Mouse (Mus musculus): ENCODE data around the gene Atxn1.

Atxn1 gene

GRCm38 (mm10) chr13:45537110-45537509 lies 427.7 kb downstream of the Atxn1 start:
- no peak for DNase-seq (ENCODE audit: low read depth in 1 of 2, low spot score in 2 of 2)

GRCm38 (mm10) chr13:45535731-45536453 lies 428.9 kb downstream of the Atxn1 start:
- DNase-seq (ENCODE audit: low read depth in 1 of 2, low spot score in 2 of 2) = no peak

- DNase-seq (ENCODE audit: low read depth in 1 of 2, low spot score in 2 of 2) = no peak
Measured at GRCm38 (mm10) chr13:45530754-45531153, 434.1 kb downstream of the Atxn1 start.

GRCm38 (mm10) chr13:45528787-45529186 lies 436.0 kb downstream of the Atxn1 start:
- DNase-seq (ENCODE audit: low read depth in 1 of 2, low spot score in 2 of 2) = no peak

- DNase-seq (ENCODE audit: low read depth in 1 of 2, low spot score in 2 of 2) = no peak
Measured at GRCm38 (mm10) chr13:45527232-45527964, 437.4 kb downstream of the Atxn1 start.

GRCm38 (mm10) chr13:45526230-45526629 lies 438.6 kb downstream of the Atxn1 start:
- DNase-seq (ENCODE audit: low read depth in 1 of 2, low spot score in 2 of 2) = no peak

GRCm38 (mm10) chr13:45524791-45525435 lies 439.9 kb downstream of the Atxn1 start:
- no peak for DNase-seq (ENCODE audit: low read depth in 1 of 2, low spot score in 2 of 2)

GRCm38 (mm10) chr13:45524305-45524704 lies 440.5 kb downstream of the Atxn1 start:
- DNase-seq (ENCODE audit: low read depth in 1 of 2, low spot score in 2 of 2) = no peak

- no peak for DNase-seq (ENCODE audit: low read depth in 1 of 2, low spot score in 2 of 2)
Measured at GRCm38 (mm10) chr13:45516501-45517393, 448.1 kb downstream of the Atxn1 start.

GRCm38 (mm10) chr13:45514832-45515422 lies 449.9 kb downstream of the Atxn1 start:
- DNase-seq (ENCODE audit: low read depth in 1 of 2, low spot score in 2 of 2) = no peak

- no peak for DNase-seq (ENCODE audit: low read depth in 1 of 2, low spot score in 2 of 2)
Measured at GRCm38 (mm10) chr13:45514115-45514514, 450.7 kb downstream of the Atxn1 start.

- DNase-seq (ENCODE audit: low read depth in 1 of 2, low spot score in 2 of 2) = no peak
Measured at GRCm38 (mm10) chr13:45513009-45513984, 451.5 kb downstream of the Atxn1 start.

- DNase-seq (ENCODE audit: low read depth in 1 of 2, low spot score in 2 of 2) = no peak
Measured at GRCm38 (mm10) chr13:45512531-45512930, 452.3 kb downstream of the Atxn1 start.

- no peak for DNase-seq (ENCODE audit: low read depth in 1 of 2, low spot score in 2 of 2)
Measured at GRCm38 (mm10) chr13:45511706-45512435, 452.9 kb downstream of the Atxn1 start.

- no peak for DNase-seq (ENCODE audit: low read depth in 1 of 2, low spot score in 2 of 2)
Measured at GRCm38 (mm10) chr13:45509366-45509765, 455.4 kb downstream of the Atxn1 start.

GRCm38 (mm10) chr13:45508495-45508894 lies 456.3 kb downstream of the Atxn1 start:
- no peak for DNase-seq (ENCODE audit: low read depth in 1 of 2, low spot score in 2 of 2)

- DNase-seq (ENCODE audit: low read depth in 1 of 2, low spot score in 2 of 2) = no peak
Measured at GRCm38 (mm10) chr13:45507274-45508229, 457.3 kb downstream of the Atxn1 start, which contains the start of gene Gmpr. Gene Gmpr (plus strand): TSS chr13:45507444.

- no peak for DNase-seq (ENCODE audit: low read depth in 1 of 2, low spot score in 2 of 2)
Measured at GRCm38 (mm10) chr13:45505546-45505945, 459.3 kb downstream of the Atxn1 start.

All from monocyte, adult 2 months (primary cell).